Mouse (Mus musculus): ENCODE measurements around the gene Cpsf7. TPM values are rescaled to one million over a fixed set of nuclear protein-coding genes. Genes with fewer than 3 reads are reported as not detected.
A peak's percentile ranks its signal among the peaks of the same experiment; 100 is the strongest.

Gene Cpsf7
- total and polyA plus RNA-seq, 3 experiments = 20.6 to 25.2 (median 23.8) TPM

- intact Hi-C loops (cut with DNase I) = no loop called here
- H3K27me3 ChIP-seq (ENCODE audit: control insufficient read depth, insufficient read depth, low read length) = no peaks in the 10 kb centered on the region; the same call in 1 of the 2 replicates
- no peak for TF ChIP-seq EP300 (IDR thresholded peaks at IDR 0.05; ENCODE audit: insufficient read depth, low read depth, low read length)
- no peak for TF ChIP-seq CTCF (IDR thresholded peaks at IDR 0.05)
- TF ChIP-seq POLR2A (IDR thresholded peaks at IDR 0.05; ENCODE audit: insufficient read depth, low read depth, low read length) = no peak
- no peak overlapping the region for H3K27ac ChIP-seq
- no peak overlapping the region for H3K4me3 ChIP-seq
- no peak overlapping the region for H3K9ac ChIP-seq (ENCODE audit: low read depth, low read length)
- H3K36me3 ChIP-seq (ENCODE audit: control insufficient read depth, insufficient read depth, low read length) = no peaks in the 10 kb centered on the region
- no peaks in the 10 kb centered on the region for H3K79me2 ChIP-seq (replicated peaks; ENCODE audit: control insufficient read depth, insufficient read depth, low read length)
- WGBS = 47% methylated on average over 2 of the region's 2 CpGs
- no peak for DNase-seq
- no peaks in the 10 kb centered on the region for H3K4me1 ChIP-seq (ENCODE audit: control insufficient read depth, insufficient read depth, low read length)
Observed at GRCm38 (mm10) chr19:10496976-10497375, 28.1 kb upstream of the Cpsf7 start.

DNA sequence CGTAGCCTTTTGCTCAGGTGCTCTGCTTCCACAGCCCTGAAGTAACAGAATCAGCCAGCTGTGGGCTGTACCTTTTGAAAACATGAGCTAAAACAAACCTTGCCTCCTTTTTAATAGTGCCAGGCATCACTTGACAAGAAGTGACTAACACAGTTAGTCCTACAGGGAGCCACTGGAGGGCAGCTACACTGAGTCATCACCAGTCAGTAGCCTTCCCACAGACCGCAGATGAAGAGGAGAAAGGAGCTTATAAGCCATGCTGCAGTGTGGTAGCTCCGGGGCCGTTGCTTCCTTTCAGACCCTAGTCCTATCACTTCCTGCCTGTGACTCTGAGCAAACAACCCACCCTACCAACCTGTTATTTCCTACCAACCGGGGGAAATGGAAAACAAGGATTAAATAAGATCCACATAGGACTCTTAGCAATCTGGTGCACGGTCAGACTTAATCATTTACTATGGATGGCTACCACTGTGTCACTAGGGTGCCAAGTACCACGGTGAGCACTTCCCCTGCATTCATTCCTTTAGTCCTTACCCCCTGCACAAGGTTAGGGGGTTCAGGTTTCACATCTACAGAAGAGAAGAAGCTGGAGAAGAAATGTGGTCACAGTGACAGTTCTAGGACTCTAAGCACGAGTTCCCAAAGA is 27.4 kb upstream of the Cpsf7 start:
- no peak for TF ChIP-seq CTCF (IDR thresholded peaks at IDR 0.05)
- TF ChIP-seq POLR2A (IDR thresholded peaks at IDR 0.05; ENCODE audit: insufficient read depth, low read depth, low read length) = no peak
- TF ChIP-seq EP300 (IDR thresholded peaks at IDR 0.05; ENCODE audit: insufficient read depth, low read depth, low read length) = no peak
- intact Hi-C loops (cut with DNase I) = no loop called here
- Histone ChIP-seq H3K79me2 (replicated peaks; ENCODE audit: control insufficient read depth, insufficient read depth, low read length) (no peaks in the 10 kb centered on the region), H3K9ac (ENCODE audit: low read depth, low read length) (no peak overlapping the region), H3K4me1 (ENCODE audit: control insufficient read depth, insufficient read depth, low read length) (no peaks in the 10 kb centered on the region), H3K27me3 (ENCODE audit: control insufficient read depth, insufficient read depth, low read length) (no peaks in the 10 kb centered on the region), H3K4me3 (no peak overlapping the region), H3K27ac (no peak overlapping the region), H3K36me3 (ENCODE audit: control insufficient read depth, insufficient read depth, low read length) (no peaks in the 10 kb centered on the region)
- no peak for DNase-seq
- 34% methylated on average over 8 of the region's 8 CpGs for WGBS

DNA sequence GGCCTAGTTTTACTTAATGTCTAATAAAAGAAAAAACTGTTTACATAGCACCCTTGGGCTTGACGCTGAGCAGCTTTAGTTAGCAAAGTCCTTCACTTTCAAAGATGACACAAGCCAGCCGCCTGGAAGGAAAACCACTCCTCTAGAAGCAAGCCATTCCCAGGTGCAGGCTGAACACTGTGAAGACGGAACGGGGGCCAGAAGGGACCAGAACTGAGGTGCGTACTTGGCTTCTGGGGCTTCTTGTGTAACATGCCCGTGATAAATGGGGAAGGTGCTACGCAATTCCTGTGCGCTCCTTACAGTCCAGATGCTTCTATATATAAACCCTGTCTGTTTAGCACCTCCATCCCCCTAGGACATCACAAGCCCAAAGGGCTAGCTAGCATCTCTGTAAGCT is 24.5 kb upstream of the Cpsf7 start:
- intact Hi-C loops (cut with DNase I) = loop anchor here (5.0 kb wide), 1 partner anchor 243 kb away; no protein-coding TSS in a partner anchor
- Histone ChIP-seq H3K4me3 (no peak overlapping the region), H3K79me2 (replicated peaks; ENCODE audit: control insufficient read depth, insufficient read depth, low read length) (no peaks in the 10 kb centered on the region), H3K27ac (no peak overlapping the region), H3K9ac (ENCODE audit: low read depth, low read length) (no peak overlapping the region), H3K27me3 (ENCODE audit: control insufficient read depth, insufficient read depth, low read length) (no peaks in the 10 kb centered on the region), H3K36me3 (ENCODE audit: control insufficient read depth, insufficient read depth, low read length) (no peaks in the 10 kb centered on the region), H3K4me1 (ENCODE audit: control insufficient read depth, insufficient read depth, low read length) (no peaks in the 10 kb centered on the region)
- DNase-seq = no peak
- TF ChIP-seq POLR2A (IDR thresholded peaks at IDR 0.05; ENCODE audit: insufficient read depth, low read depth, low read length) = no peak
- no peak for TF ChIP-seq CTCF (IDR thresholded peaks at IDR 0.05)
- TF ChIP-seq EP300 (IDR thresholded peaks at IDR 0.05; ENCODE audit: insufficient read depth, low read depth, low read length) = no peak
- 90% methylated on average over 8 of the region's 8 CpGs for WGBS

DNA sequence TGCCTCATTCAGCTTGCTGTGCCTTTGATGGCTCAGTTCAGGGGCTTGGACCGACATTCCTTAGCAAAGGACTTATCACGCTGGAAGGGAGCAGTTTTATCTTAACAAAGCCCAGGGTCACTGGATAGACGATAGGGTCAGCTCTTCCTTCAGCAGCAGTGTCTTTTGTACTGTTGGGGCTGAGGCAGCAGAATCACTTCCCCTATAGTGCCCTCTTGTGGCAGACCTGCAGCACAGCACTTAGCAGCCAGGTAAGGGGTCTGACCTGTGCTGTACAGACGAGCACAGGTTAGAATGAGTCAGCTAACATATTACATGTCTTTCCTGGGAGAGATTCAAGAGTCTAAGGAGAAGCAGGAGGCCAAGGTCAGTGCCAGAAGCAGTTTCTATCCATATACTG is 22.5 kb upstream of the Cpsf7 start:
- peak in 1 of 2 experiments; percentile 41 for DNase-seq
- Histone ChIP-seq H3K27ac (no peak overlapping the region), H3K4me3 (no peak overlapping the region), H3K27me3 (ENCODE audit: control insufficient read depth, insufficient read depth, low read length) (no peaks in the 10 kb centered on the region), H3K79me2 (replicated peaks; ENCODE audit: control insufficient read depth, insufficient read depth, low read length) (no peaks in the 10 kb centered on the region), H3K4me1 (ENCODE audit: control insufficient read depth, insufficient read depth, low read length) (no peaks in the 10 kb centered on the region), H3K36me3 (ENCODE audit: control insufficient read depth, insufficient read depth, low read length) (no peaks in the 10 kb centered on the region; the same call in 1 of the 2 replicates), H3K9ac (ENCODE audit: low read depth, low read length) (no peak overlapping the region)
- intact Hi-C loops (cut with DNase I) = loop anchor here (1.0 to 5.0 kb wide), 2 partner anchors 169 to 245 kb away; no protein-coding TSS in a partner anchor
- 7% methylated on average over 4 of the region's 4 CpGs for WGBS
- no peak for TF ChIP-seq POLR2A (IDR thresholded peaks at IDR 0.05; ENCODE audit: insufficient read depth, low read depth, low read length)
- peak; percentile 95 for TF ChIP-seq CTCF (IDR thresholded peaks at IDR 0.05)
- TF ChIP-seq EP300 (IDR thresholded peaks at IDR 0.05; ENCODE audit: insufficient read depth, low read depth, low read length) = peak; percentile 61; the same call in 1 of the 2 replicates

- intact Hi-C loops (cut with DNase I) = no loop called here
- peaks cover 7% of the 10 kb centered on the region for H3K36me3 ChIP-seq (ENCODE audit: control insufficient read depth, insufficient read depth, low read length)
Observed at GRCm38 (mm10) chr19:10510759-10511330, 14.2 kb upstream of the Cpsf7 start.

GRCm38 (mm10) chr19:10520355-10520754 is 4.7 kb upstream of the Cpsf7 start:
- no peaks in the 10 kb centered on the region for H3K4me1 ChIP-seq (ENCODE audit: control insufficient read depth, insufficient read depth, low read length)
- H3K79me2 ChIP-seq (replicated peaks; ENCODE audit: control insufficient read depth, insufficient read depth, low read length) = peaks cover 1% of the 10 kb centered on the region; the same call in 1 of the 2 replicates
- WGBS = 55% methylated on average over 1 of the region's 1 CpGs
- intact Hi-C loops (cut with DNase I) = loop anchor here (10.0 kb wide), 1 partner anchor 1484 kb away; no protein-coding TSS in a partner anchor
- no peak overlapping the region for H3K4me3 ChIP-seq
- TF ChIP-seq CTCF (IDR thresholded peaks at IDR 0.05) (peak; percentile 64), EP300 (IDR thresholded peaks at IDR 0.05; ENCODE audit: insufficient read depth, low read depth, low read length) (no peak), POLR2A (IDR thresholded peaks at IDR 0.05; ENCODE audit: insufficient read depth, low read depth, low read length) (no peak)
- DNase-seq = no peak
- H3K36me3 ChIP-seq (ENCODE audit: control insufficient read depth, insufficient read depth, low read length) = peaks cover 4% of the 10 kb centered on the region; the same call in 1 of the 2 replicates
- no peaks in the 10 kb centered on the region for H3K27me3 ChIP-seq (ENCODE audit: control insufficient read depth, insufficient read depth, low read length)
- no peak overlapping the region for H3K27ac ChIP-seq
- no peak overlapping the region for H3K9ac ChIP-seq (ENCODE audit: low read depth, low read length)

More at GRCm38 (mm10) chr19:10510759-10511330, 14.2 kb upstream of the Cpsf7 start:
- no peak overlapping the region for H3K9ac ChIP-seq (ENCODE audit: low read depth, low read length)
- no peaks in the 10 kb centered on the region for H3K79me2 ChIP-seq (replicated peaks; ENCODE audit: control insufficient read depth, insufficient read depth, low read length)
- H3K4me1 ChIP-seq (ENCODE audit: control insufficient read depth, insufficient read depth, low read length) = no peaks in the 10 kb centered on the region
- no peak for TF ChIP-seq CTCF (IDR thresholded peaks at IDR 0.05)
- TF ChIP-seq EP300 (IDR thresholded peaks at IDR 0.05; ENCODE audit: insufficient read depth, low read depth, low read length) = no peak
- no peak for TF ChIP-seq POLR2A (IDR thresholded peaks at IDR 0.05; ENCODE audit: insufficient read depth, low read depth, low read length)
- no peak overlapping the region for H3K27ac ChIP-seq
- H3K27me3 ChIP-seq (ENCODE audit: control insufficient read depth, insufficient read depth, low read length) = no peaks in the 10 kb centered on the region
- peak in 1 of 2 experiments; percentile 12 for DNase-seq
- no peak overlapping the region for H3K4me3 ChIP-seq
- 70% methylated on average over 6 of the region's 6 CpGs for WGBS

Measured in heart, adult 2 months (tissue).